Mouse (Mus musculus) mature B cell (primary cell): ENCODE data around the gene Pcna.
"Not testable (repeated sequence)": the region's sequence is repeated elsewhere in the genome, so short reads cannot be mapped to it uniquely, and the experiment has no call there.

Experiments
- in situ Hi-C: fragments of 300-500 bp; cut with MboI; formaldehyde crosslinking; loops from 2 replicates; pipeline ENCODE4 v1.14.3; 2019

Gene Pcna

GRCm38 (mm10) chr2:132252542-132253528 lies at the start of gene Pcna:
Pcna (minus strand) TSS chr2:132253314.
- in situ Hi-C loops, result no loop called here

DNA sequence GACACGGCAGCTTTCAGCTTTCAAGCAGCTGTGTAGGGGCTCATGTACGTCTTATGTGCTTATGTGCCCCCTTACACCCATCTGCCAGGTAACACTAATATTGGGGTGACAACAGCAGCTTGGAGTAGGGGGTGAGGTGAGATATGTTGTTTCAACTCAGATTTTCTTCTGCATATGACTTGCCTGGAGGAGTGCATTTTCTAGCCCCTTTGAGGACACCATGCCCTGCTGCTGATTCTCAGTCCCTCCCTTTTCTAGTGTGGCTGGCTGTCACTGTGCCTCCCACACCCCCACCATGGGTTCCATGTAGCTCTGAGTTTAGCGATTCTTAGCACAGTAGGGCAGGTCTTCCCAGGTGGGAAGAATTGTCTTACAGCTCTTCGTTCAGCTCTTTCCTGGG lies 48.3 kb upstream of the Pcna start:
- in situ Hi-C loops, result loop anchor here (25.0 kb wide), 1 partner anchor 411 kb away; no protein-coding TSS in a partner anchor

DNA sequence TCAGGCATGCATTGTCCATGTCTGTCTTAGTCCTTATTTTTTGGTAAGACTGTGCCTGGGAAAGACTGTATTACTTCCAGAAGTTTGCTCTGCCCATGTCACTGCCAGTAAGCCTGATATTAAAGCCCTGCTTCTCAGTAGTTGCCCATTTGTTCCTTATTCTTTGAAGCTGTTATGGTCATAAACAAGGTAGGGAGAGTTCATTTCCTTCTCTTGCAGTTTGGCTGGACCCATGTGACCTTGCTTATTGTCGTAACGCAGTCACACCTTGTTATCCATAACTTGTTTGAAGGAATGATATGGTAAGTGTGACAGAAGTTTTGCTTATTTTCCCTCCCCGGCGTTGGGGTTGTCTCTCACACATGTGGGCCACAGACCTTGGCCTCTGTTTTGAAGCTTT lies 45.1 kb upstream of the Pcna start:
- in situ Hi-C loops, result no loop called here

GRCm38 (mm10) chr2:132293694-132294450 lies 40.8 kb upstream of the Pcna start:
- in situ Hi-C loops, result no loop called here

- in situ Hi-C loops, result no loop called here
Observed at GRCm38 (mm10) chr2:132292083-132292482, 39.0 kb upstream of the Pcna start.

DNA sequence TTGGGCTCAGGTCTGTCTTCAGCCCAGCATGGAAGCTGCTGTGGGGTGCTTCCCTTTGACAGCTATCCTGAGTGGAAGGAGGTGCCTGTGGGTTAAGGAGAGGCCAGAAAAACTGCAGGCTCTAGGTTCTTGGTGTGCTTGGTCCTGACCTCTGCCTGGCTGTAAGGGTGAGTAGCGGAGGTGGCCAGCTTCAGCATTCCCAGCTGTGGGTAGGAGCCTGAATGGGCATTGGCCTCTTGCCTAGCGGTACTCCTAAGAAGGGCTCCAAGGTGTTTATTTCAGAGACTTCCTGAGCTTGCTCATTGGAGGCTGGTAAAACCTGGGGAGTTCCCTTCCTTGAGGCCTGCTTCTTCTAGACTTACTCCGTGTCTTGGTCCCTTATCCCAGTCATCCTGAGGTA lies 38.2 kb upstream of the Pcna start:
- in situ Hi-C loops, result no loop called here

GRCm38 (mm10) chr2:132290808-132291207 lies 37.7 kb upstream of the Pcna start:
- in situ Hi-C loops, result no loop called here

DNA sequence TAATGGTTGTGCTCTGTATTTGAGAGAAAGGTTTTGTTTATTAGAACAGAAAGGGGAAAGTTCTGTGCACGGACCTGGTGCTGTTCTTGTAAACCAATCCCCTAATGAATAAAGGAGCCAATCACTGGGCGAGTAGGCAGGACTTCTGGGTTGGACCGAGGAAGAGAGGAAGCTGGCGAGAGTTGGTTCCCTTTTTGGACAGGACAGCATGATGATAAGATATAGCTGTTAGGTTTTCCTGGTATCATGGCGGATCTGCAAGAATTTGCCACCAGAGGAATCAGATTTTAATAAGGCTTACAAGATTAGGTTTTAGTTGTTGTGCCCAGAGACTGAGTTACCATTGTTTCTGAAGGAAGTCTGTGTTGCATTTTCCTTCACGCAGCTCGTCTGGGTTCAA lies 36.1 kb upstream of the Pcna start:
- in situ Hi-C loops, result not testable (repeated sequence)

DNA sequence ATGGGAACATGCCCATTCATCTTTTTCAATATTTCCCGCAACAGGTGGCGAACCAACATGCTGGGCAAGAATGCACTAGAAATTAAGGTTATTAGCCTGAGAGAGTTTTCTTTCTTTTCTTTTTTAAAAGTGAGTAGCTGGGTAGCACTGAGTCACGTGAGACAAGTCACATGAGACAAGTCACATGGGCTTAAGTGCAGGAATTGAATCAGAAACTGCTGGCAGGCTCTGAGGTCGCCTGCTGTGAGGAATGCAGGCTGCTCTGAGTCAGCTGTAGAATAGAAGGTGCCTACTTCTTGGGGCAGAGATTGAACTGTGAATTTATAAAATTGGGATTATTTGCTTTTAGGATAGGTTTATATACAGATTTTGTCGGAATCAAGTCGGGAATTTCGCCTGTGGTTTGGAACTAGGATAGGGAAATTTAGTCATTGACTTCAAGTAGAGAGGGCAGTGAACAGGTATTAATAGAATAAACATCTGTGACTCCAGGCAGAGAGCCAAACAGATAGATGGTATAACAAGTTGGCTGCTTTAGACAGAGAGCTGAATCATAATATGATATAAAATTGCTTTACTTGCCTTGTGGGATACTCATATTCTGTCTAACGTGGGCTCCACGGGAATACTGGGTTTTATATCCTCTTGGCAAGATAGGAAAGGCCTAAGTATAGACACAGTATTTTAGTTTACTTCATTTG lies 33.4 kb upstream of the Pcna start:
- in situ Hi-C loops, result no loop called here

DNA sequence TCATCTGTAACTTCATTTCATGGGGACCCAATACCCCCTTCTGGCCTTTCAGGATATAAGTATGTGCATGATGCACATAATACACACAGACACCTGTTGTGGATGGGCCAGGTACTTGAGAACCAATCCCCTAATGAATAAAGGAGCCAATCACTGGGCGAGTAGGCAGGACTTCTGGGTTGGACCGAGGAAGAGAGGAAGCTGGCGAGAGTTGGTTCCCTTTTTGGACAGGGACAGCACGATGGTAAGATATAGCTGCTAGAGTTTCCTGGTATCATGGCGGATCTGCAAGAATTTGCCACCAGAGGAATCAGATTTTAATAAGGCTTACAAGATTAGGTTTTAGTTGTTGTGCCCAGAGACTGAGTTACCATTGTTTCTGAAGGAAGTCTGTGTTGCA lies 32.6 kb upstream of the Pcna start:
- in situ Hi-C loops, result not testable (repeated sequence)

DNA sequence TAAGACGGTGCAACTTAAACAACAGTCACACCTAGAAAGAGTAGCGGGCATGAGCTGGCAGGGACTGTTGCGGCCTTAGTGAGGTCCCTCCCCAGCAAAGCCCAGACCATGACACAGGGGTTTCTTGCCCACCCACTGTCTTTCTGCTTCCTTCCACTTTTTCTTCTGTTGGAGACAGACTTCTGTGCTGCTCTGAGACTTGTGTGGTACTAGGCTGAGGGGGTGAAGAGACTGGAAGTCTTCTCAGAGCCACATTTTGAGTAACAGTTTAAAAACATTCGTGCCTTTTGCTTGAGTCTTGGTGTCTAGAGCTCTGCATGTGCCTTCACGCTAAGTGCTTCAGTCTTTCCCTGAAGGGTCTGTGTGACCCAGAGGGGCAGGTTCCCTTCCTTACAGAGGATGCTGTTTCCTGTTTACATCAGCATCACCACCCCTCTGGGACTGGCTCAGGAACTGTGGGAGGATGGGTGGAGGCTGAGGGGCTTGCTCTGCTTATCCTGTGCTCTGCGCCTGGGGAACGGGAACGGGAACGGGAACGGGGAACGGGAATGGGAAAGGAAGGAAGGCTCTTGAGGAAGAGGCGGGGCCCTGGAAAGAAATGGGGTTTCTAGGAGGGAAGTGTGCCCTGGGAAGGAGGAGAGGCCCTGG lies 31.5 kb upstream of the Pcna start:
- in situ Hi-C loops, result no loop called here

- in situ Hi-C loops, result no loop called here
Observed at GRCm38 (mm10) chr2:132283236-132284070, 30.3 kb upstream of the Pcna start.

GRCm38 (mm10) chr2:132282453-132283174 lies 29.5 kb upstream of the Pcna start:
- in situ Hi-C loops, result no loop called here

GRCm38 (mm10) chr2:132281560-132282452 lies 28.7 kb upstream of the Pcna start:
- in situ Hi-C loops, result no loop called here

DNA sequence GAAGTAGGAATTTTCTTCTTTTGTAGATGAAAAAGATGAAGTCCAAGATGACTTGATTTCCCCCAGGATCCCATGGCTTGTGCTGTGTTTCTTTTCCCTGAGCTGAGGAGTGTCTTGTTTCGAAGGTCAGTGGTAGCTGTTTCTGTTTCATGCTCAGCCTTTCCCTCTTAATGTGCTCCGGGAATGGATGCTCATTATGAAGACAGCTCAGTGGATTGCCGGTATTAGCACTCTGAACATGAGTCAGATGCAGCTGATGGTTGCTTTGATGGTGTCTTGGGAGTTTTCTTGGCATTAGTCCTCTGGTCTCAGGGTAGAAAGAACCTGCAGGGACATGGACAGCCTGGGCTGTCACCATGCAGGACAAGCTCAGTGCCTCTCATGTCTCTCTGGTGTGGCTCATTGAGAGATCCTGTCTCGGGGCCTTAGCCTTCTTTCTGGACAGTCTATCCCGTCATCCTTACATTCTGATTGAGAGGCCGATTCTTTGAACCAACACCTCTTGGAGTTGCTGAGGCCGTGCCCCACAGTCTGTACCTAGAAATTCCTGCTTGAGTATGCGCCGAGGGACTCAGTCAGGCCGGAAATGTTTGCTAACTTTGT lies 27.5 kb upstream of the Pcna start:
- in situ Hi-C loops, result no loop called here

- in situ Hi-C loops, result no loop called here
Observed at GRCm38 (mm10) chr2:132279978-132280377, 26.9 kb upstream of the Pcna start.

DNA sequence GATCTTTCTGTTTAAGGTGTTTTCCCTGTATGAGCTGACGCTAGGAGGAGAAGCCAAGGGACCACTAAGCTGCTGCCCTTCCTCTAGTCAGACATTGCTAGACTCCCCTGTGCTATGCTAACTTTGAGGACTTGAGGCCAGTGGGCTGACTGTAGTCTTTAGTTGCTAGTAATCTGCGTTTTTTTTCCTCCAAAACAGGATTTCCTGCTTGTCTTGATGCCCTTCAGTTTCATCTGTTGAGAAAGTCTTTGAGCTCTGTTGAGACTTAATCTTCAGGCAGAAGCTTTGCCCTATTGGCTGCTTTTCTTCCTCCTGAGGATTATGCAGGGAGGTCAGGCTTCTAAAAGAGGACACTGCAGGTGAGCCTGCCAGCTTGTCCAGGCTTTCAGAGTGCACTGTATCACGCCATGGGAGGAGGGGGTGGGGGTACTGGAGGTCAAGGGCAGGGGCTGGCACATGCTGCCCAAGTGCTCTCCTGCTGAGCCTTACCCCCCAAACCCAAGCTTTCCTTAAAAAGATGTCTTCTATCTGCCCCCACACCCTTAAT lies 26.3 kb upstream of the Pcna start:
- in situ Hi-C loops, result no loop called here

DNA sequence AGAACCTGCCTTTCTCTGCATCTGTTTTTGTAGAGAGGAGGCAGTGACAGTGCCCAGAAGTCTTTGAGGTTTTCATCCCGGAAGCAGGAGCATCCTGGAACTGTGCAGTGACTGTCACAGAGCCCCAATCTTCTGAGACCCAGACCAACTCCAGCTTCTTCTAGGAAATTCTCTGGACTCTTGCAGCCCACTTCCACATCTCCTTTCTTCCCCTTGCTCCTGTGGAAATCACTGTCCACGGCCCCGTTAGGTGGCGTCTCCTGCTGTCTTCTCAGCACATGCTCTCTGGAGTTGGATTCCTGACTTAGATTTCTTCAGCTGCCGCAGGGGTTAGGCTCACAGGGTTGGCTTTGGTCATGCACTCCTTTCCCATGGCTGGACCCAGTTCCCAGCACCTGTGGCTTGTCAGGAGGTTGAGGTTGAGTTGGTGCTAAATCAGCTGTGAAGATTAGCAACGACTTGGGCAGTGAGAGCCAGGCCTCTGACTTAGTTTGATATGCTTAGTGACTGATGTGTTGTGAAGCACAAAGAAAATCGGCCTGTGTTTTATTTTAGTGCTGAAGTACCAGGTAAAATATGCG lies 25.2 kb upstream of the Pcna start:
- in situ Hi-C loops, result no loop called here
